22 mouse cellular contexts compared by ENCODE assay signal in genomic region chr15:6997871-6998270, GRCm38 (mm10).
DNase-seq lines count a peak whose midpoint lies in the region; ATAC-seq and TF ChIP-seq lines count a peak whose summit lies in the region.
"Had no signal": no experiment of that assay in that cellular context is flagged by ENCODE, and none has a peak within 500 bp of the region (broad histone marks: within the 10 kb centered on the region; RNA-seq: fewer than 3 reads in every experiment).

No protein-coding gene starts in this region.

- H3K4me3 ChIP-seq in left cerebral cortex, adult 2 months: no peak overlapping the region
- H3K4me3 ChIP-seq: embryonic facial prominence, embryonic 10.5 days; embryonic facial prominence, embryonic 12.5 days; forebrain, embryonic 13.5 days; forebrain, embryonic 15.5 days had no signal

- H3K27ac ChIP-seq in left cerebral cortex, adult 2 months: no peak overlapping the region
- H3K27ac ChIP-seq: embryonic facial prominence, embryonic 10.5 days; embryonic facial prominence, embryonic 12.5 days; forebrain, embryonic 13.5 days; forebrain, embryonic 15.5 days had no signal

- TF ChIP-seq CTCF in left cerebral cortex, adult 2 months (IDR thresholded peaks at IDR 0.05): no peak

- peak; percentile 92 for ATAC-seq in frontal cortex, adult (ENCODE audit: low TSS enrichment)
- ATAC-seq: activated CD4-positive, CD25-positive, alpha-beta regulatory T cell, adult 4 months; CD4-positive, CD25-positive, alpha-beta regulatory T cell, adult 4 months; forebrain, embryonic 13.5 days; forebrain, embryonic 15.5 days; forebrain, postnatal 0 days; Patski had no signal

- DNase-seq in frontal cortex, postnatal 10 days (ENCODE audit: low spot score in 2 of 2): no peak
- peak; percentile 9 to 33 for DNase-seq in left cerebral cortex, postnatal 14 days (ENCODE audit: low spot score in 2 of 2)
- DNase-seq in left cerebral cortex, adult 2 months (ENCODE audit: extremely low spot score in 1 of 2, low spot score in 2 of 2): no peak
- no peak for DNase-seq in urinary bladder, adult 18-20 months (ENCODE audit: low spot score in 2 of 2)
- DNase-seq: adrenal gland, adult 8-10 months; adrenal gland, postnatal 14 days; adrenal gland, postnatal 36 days; B cell, adult 2 months; cerebellum, adult 11-12 months; cerebellum, adult 2 months; cerebellum, adult 9-10 months; cerebellum, postnatal 10 days; cerebellum, postnatal 25 days; forebrain, postnatal 0 days had no signal

- intact Hi-C loops in left cerebral cortex, postnatal 14 days (cut with DNase I): no loop called here
- intact Hi-C loops in left cerebral cortex, adult 2 months (cut with DNase I): no loop called here

Comparison
In these comparisons a context has a peak if more than half of its experiments do, and no peak if none do; other contexts are left out.
1. DNase-seq: peak in left cerebral cortex, postnatal 14 days (2 of 2); none in frontal cortex, postnatal 10 days (0 of 2), left cerebral cortex, adult 2 months (0 of 2) and urinary bladder, adult 18-20 months (0 of 2).